Mouse (Mus musculus) liver, embryonic 14.5 days (tissue): Measurements from ENCODE around the gene Pip.

ENCODE experiments used
- CTCF ChIP-seq: IDR thresholded peaks from 2 replicates; pipeline ENCODE4 v1.5.1; 2016; ENCODE audit warnings: antibody characterized with exemption, low read depth, control low read depth
- EP300 ChIP-seq: IDR thresholded peaks from 2 replicates; pipeline ENCODE4 v1.6.1; 2016; ENCODE audit warnings: antibody characterized with exemption, low read depth

- TF ChIP-seq EP300 (no peak), CTCF (no peak)
These were observed 16.7 kb downstream of the Pip start for GRCm38 (mm10) chr6:41864038-41864437.
